Mouse (Mus musculus) neural tube, postnatal 0 days (tissue): ENCODE data around the gene Mfsd4b1. TPM values are rescaled to one million over a fixed set of nuclear protein-coding genes. Genes with fewer than 3 reads are reported as not detected.

ENCODE experiments used
- polyA plus RNA-seq: library from polyadenylated mRNA; unstranded; fragments of >200 nt; fragmentation: Nextera tagmentation; extraction: Ambion mirVana; gene quantifications from 2 replicates; pipeline ENCODE4 v1.2.1, GENCODE M21; 2015

Mfsd4b1 gene
- polyA plus RNA-seq: 0.35 and 0.71 TPM in 2 replicates

DNA sequence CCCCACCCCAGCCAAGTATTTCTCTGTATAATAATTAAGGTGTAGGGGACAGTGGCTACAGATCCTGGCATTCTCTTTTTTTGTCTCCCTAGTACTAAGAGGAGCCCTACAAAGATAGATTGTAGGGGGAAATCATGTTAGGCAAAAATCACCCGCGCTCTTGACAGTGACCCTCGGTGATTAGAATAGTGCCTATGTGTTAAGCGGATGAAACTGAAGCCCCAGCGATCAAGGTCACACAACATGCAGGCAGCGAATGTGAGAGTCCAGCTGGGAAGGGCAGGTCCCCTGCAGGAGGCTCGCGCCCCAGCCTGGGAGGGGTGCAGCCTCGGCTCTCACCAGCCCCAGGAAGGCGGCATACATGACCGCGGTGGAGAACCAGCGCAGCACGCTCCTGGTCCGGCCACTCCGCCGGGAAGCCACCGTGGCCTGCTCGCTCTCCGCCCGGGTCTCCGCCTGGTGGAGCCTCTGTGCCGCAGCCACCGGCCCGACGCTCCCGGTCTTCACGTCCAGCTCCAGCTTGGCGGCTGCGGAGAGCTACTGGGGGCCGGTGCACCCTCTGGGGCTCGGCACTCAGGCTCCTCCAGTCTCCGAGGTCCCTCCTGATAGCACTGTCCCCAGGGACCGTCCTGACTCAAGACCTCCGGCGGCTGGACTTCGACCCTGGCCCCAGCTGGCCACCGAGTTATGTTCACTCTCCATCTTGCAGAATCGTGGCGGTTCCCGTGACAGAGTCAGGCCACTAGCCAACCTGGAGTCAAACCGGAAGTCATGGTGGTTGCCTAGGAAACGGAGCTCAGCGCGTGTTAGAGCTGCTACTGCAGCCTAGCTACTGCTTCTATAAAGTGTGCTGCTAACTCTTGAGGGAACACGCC, at the start of gene Mfsd4b1:
TSS of gene Mfsd4b1 (minus strand) at position 715 of the 875 bp plus-strand sequence.

DNA sequence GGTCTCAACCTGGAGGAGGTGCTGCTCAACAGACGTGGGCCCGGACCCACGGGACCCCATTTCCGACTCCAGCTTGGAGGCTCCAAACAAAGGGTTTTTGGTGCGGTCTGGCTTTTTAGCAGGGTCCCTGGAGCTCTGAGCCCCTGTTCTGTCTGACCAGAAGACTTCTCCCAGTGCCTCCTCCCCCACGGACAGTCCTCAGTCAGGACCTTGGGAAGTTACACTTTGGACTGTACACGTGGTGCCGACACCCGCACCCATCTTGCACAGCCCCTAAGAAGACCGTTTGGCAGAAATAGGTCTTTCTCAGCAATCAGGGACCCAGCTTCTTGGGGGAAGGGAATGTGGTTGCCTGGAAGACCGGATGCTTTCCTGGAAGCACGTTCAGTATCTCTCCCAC, 38.6 kb downstream of the Mfsd4b1 start, which contains the start of gene Mfsd4b5:
TSS of gene Mfsd4b5 (minus strand) at position 181 of the 400 bp plus-strand sequence.

DNA sequence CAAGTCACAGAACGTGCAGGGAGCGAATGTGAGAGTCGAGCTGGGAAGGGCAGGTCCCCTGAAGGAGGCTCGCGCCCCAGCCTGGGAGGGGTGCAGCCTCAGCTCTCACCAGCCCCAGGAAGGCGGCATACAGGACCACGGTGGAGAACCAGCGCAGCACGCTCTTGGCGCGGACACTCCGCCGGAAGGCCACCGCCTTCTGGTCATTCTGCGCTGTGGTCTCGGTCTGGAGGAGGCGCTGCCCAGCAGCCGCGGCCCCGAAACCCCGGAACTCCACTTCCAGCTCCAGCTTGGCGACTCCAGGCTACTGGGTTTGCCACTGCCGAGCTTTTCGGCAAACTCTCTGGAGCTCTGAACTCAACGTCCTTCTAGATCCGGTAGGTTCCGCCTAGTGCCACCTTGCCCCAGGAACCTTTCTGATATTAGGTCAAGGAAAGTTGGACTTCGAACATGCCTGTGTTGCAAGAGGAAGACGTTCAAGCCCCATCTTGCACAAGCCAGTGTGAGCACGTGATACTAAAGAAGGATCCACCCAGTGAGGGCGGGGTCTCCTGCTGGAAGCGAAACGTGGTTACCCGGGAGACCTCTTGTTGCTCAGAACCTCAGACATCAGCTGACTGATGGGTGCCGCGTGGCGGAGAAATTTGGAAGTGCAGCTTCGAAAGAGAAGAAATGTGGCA, 65.2 kb downstream of the Mfsd4b1 start, which contains the start of gene Mfsd4b3:
TSS of gene Mfsd4b3 (minus strand) at position 393 of the 680 bp plus-strand sequence.

Other genes with a start within 250 kb of the Mfsd4b1 start
- 2.9 TPM in 2 replicates for gene Mfsd4b4, start 126.0 kb downstream of the Mfsd4b1 start, polyA plus RNA-seq
- gene Mfsd4b2, start 98.3 kb downstream of the Mfsd4b1 start, polyA plus RNA-seq: not detected in 2 replicates
- 0.19 TPM in 1 of 2 replicates, not detected in the other for gene Mfsd4b3, start 65.1 kb downstream of the Mfsd4b1 start, polyA plus RNA-seq
- gene Mfsd4b5, start 38.6 kb downstream of the Mfsd4b1 start, polyA plus RNA-seq: 0.17 and 0.41 TPM in 2 replicates
- gene Slc16a10, start 117.0 kb upstream of the Mfsd4b1 start, polyA plus RNA-seq: 1.4 and 1.5 TPM in 2 replicates
- gene Rpf2, start 221.8 kb upstream of the Mfsd4b1 start, polyA plus RNA-seq: 50.7 and 54.6 TPM in 2 replicates
- gene Gtf3c6, start 232.8 kb upstream of the Mfsd4b1 start, polyA plus RNA-seq: 51.4 and 61.5 TPM in 2 replicates